Mouse (Mus musculus) retina, postnatal 7 days (tissue): ENCODE data around the gene Thap4.
"Not testable (repeated sequence)": the region's sequence is repeated elsewhere in the genome, so short reads cannot be mapped to it uniquely, and the experiment has no call there.

Source experiments
- DNase-seq: peaks from one replicate; pipeline ENCODE4 v3.0.0-alpha.2; 2012; ENCODE audit warnings: low read depth, low spot score

Gene Thap4

DNA sequence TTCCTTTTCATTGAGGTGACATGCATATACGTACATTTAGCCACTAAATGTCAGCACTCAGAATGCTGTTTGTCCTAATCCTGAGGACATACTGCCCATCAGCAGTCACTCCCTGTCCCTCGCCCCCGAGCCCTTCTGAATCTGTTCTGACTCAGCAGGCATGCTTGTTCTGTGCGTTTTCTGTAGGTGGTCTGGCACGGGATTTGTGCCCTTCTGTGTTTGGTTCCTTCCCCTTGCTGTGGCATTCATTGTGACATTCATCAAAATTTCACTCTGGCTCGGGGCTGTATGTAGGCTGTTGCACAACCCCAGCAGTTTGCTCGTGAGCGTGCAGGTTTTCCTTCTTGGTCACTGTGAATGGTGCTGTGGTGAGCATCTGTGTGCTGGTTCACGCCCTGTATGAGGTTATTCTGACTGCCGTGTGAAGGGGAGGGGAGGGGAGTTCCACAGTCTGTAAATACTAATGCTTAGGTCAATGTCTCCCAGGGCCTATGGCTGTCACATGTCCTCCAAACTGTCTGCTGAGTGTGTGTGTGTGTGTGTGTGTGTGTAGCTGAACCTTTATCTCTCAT is 62.8 kb downstream of the Thap4 start:
- DNase-seq, result no peak

DNA sequence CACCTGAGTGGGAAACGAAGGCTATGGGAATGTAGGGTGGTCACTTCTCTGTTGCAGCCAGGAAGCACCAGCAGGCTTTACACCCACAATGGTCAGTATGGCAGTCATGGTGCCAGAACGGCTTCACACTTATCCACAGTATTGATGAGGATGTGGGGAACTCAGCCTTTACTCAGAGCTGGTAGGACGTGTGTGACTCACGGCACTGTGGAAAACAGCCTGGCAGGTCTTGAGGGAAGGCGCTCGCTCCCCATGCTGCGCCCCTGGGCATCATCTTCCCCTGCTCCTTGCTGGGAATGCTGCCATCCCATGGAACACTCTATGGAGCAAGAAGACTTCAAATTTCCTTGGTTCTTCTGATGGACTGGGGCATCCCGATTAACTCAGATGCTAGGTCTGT is 63.6 kb downstream of the Thap4 start:
- DNase-seq, result no peak

GRCm38 (mm10) chr1:93689901-93690496 is 64.7 kb downstream of the Thap4 start:
- DNase-seq, result no peak

DNA sequence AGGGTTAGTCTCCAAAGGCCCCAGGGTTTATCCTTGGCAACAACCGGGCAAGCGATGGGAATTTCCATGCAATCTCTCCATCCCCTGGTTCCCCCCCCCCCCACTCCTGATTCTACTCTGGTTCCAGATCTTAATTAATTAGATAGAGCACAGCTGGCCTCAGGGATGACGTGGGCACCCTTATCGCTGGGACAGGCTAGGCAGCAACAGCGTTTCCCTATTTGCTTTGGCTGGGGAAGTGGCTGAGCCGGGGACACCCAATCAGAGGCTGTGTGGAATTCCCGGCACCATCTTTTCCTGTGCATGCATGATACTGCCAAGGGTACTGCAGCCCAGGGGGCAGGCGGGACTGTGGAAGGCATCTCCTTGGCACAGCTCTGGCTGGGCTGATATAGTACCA is 66.5 kb downstream of the Thap4 start:
- no peak for DNase-seq

GRCm38 (mm10) chr1:93686961-93687320 is 67.7 kb downstream of the Thap4 start:
- DNase-seq, result no peak

GRCm38 (mm10) chr1:93686245-93686960 is 68.3 kb downstream of the Thap4 start:
- DNase-seq, result peak; percentile 67

DNA sequence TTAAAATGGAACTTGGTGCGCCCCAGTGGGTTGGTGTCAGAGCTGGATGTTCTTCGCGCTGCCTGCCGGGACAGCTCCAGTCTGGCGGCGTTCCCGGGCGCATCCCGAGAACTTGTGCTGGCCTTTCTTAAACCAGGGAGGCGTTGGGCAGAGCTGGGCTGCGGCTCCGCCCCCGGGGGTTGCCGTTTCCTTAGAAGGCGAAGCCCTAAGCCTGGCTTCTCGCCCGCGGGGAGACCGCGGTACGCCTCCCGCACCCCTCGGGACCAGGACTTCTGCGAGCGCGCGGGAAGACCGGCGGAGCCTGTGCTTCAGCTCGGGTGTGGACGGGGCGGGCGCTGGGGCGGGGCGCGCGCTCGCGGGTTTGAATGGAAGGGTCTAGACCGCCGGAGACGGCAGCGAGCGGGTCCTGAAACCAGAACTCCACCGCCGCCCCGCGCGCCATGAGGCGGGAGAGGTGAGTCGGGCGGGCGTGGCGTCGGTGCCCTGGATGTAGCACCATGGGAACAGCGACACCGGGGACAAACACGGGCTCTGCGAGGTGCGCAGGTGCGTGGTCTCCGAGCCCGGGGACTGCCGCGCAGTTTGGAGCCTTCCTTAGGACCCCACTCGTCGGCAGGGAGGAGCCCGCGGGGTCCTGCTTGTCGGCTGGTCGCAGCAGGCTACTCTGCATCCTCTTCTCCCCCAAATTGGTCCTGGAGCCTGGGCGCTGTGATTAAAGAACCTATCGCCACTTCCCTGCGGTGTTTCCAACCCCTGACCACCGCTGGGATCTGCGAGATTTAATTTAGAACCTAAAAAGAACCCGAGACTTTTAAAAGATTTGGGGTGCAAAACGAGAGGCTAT is 69.0 kb downstream of the Thap4 start, which contains the start of gene Bok:
Gene Bok (plus strand): TSS at position 260 of the 844 bp plus-strand sequence.
- DNase-seq, result peak; percentile 21

DNA sequence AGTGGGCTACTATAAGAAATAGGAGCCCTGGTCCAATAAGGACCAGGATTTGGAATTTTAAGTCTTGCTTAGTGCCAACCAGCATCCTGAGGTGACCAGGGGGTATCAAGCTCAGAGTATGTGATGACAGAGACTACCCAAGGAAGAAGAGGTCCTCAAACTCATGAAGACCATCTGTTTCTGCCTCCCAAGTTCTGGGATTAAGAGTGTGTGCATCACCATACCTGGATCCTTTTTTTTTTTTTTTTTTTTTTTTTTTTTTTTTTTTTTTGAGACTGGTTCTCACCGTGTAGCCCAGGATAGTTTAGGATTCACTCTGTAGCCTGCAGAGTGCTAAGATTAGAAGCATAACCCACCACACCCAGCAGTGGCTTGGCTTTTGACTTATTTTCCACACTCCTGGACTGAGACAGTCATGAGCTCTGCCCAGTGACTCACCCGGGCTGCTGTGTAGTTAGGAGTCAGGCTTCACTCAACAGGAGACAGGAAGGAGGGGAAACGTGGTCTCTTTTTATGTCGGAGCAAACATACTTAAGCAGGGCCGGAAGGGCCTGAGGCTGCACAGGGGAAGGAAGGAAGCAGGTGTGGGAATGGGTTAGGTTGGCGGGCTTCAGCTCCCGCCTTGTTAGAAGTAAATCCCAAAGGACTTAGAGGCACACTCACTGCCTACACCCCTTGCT is 74.6 kb downstream of the Thap4 start:
- DNase-seq, result no peak

DNA sequence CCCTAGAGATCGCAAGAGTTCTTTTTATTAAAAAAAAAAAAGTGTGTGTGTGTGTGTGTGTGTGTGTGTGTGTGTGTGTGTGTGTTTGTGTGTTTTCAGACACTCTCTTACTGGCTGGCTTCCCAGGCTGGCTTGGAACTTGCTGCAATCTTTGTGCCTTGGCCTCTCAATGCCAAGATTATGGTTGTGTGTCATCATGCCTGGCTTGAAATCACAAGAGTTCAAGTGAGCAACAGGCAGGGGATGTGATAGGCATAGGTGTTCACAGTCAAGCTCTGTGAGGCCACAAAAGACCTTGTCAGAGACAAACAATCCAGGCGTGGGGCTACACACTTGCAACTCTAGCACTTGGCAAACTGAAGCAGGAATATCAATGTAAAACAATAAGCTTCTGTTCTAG is 76.3 kb downstream of the Thap4 start:
- no peak for DNase-seq

DNA sequence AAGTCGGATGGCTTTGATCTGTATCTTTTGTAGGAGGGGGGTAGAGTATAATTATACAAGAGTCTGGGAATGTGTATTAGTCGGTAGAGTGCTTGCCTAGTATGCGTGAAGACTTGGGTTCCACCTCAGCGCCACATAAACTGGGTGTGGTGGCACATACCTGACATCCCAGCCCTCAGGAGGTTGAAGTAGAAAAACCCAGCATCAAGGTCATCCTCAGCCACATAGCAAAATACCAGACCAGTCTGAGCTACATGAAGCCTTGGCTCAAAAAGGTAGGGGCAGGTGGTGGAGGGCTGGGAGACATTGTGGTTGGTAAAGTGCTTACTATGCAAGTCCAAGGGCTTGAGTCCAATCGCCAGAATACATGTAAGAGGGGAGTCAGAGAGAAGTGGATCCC is 82.0 kb downstream of the Thap4 start:
- DNase-seq, result no peak

GRCm38 (mm10) chr1:93669941-93670340 is 84.7 kb downstream of the Thap4 start:
- peak; percentile 38 for DNase-seq

GRCm38 (mm10) chr1:93668791-93669548 is 85.7 kb downstream of the Thap4 start:
- DNase-seq, result peak; percentile 68

- DNase-seq, result no peak
Measured at GRCm38 (mm10) chr1:93667760-93668400, 86.8 kb downstream of the Thap4 start.

DNA sequence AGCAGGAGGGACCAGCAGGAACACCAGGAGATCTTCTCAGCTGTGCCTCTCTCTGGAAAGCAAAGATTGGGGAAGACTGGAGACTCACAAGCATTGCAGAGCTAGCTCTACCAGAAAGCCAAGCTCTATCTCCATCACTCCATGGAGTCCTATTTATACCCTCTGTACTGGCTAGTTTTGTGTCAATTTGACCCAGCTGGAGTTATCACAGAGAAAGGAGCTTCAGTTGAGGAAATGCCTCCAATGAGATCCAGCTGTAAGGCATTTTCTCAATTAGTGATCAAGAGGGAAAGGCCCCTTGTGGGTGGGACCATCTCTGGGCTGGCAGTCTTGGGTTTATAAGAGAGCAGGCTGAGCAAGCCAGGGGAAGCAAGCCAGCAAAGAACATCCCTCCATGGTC is 96.1 kb downstream of the Thap4 start, which contains the start of gene Stk25:
Gene Stk25 (minus strand): TSS at position 101 of the 400 bp plus-strand sequence.
- DNase-seq, result not testable (repeated sequence)

GRCm38 (mm10) chr1:93657025-93657360 is 97.7 kb downstream of the Thap4 start:
- no peak for DNase-seq

DNA sequence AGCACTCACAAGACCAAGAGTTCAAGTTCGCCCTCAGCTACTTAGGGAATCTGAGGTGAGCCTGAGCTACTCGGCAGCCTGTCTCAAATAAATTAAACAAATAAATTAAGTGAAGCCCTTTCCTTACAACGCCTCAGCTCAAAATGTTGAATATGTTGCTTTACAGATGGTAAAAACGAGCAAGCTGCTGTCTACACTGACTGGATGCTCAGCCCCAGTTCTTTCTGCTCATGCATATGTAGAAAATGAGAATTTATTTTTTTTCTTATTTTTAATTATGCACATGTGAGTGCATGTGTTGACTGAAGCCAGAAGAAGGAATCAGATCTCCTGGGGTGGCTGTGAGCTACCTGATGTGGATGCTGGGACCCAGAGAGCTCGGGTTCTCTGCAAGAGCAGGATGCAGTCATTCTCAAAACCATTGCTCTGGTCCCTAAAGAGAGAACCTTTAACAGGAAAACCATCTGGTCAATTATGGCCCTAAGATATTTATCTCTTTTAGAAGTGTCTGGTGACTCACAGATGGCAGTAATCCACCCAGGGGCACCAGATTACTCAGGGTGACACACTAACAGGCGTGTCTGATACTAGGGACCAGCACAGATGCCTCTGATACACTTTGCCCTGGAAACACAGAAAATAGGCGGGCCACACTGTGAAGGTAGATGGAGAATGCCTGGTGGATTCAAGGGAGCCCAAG is 98.2 kb downstream of the Thap4 start:
- DNase-seq, result no peak

DNA sequence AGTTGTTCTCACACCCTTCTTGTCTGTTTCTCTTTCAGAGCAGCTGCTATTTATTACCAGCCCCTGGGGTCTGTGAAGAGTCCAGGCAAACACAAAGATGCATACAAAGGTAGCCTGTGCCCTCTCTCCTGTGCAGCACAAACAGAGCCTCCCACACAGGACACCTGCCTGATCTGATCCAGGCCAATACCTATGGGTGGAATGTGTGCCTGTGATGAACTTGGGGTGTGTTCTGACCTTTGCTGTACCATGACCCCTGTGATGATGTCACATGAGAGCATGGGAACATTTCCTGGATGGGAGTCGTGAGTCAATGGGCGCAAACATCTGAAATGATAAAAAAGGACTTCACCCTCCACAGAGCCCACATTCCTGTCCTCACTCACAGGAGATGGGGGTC is 99.9 kb downstream of the Thap4 start:
- DNase-seq, result no peak

GRCm38 (mm10) chr1:93654275-93654674 is 100.4 kb downstream of the Thap4 start:
- no peak for DNase-seq
